Mouse (Mus musculus): ENCODE data around the gene Gm21319.
"Not testable (repeated sequence)": the region's sequence is repeated elsewhere in the genome, so short reads cannot be mapped to it uniquely, and the experiment has no call there.

Gm21319 gene

GRCm38 (mm10) chr12:87775655-87776054 is at the start of gene Gm21319:
Gm21319 (minus strand) TSS chr12:87775755.
- not testable (repeated sequence) for DNase-seq (ENCODE audit: inconsistent ontology term)

- DNase-seq (ENCODE audit: inconsistent ontology term), result not testable (repeated sequence)
Measured at GRCm38 (mm10) chr12:87816277-87816676, 40.7 kb upstream of the Gm21319 start, which contains the start of gene BB287469. BB287469 (plus strand) TSS chr12:87816577.

GRCm38 (mm10) chr12:87797971-87798370 is 22.4 kb upstream of the Gm21319 start:
- not testable (repeated sequence) for DNase-seq (ENCODE audit: inconsistent ontology term)

- not testable (repeated sequence) for DNase-seq (ENCODE audit: inconsistent ontology term)
Measured at GRCm38 (mm10) chr12:87795212-87795611, 19.7 kb upstream of the Gm21319 start, which contains the start of gene Gm21936. Gm21936 (plus strand) TSS chr12:87795512.

Data from Muller cell, postnatal 12 days (primary cell).